Mouse (Mus musculus) liver, postnatal 0 days (tissue): ENCODE results near the gene Amph. TPM values are rescaled to one million over a fixed set of nuclear protein-coding genes. Genes with fewer than 3 reads are reported as not detected.

Experiments
- ATAC-seq: fragments of 200-750 bp; cut with Nextera tagmentation; 2 replicates; pipeline ENCODE4 v1.8.0; 2017; ENCODE audit warnings: mild to moderate bottlenecking, moderate library complexity
- DNase-seq: peaks from one replicate; pipeline ENCODE4 v3.0.0-alpha.2; 2016
- H3K27ac ChIP-seq: fragments of 300-500 bp; sonication (generic); 2 replicates; pipeline ENCODE4 v1.5.1; 2014; ENCODE audit warnings: antibody characterized with exemption, moderate library complexity, mild to moderate bottlenecking, low read depth
- H3K27me3 ChIP-seq: fragments of 300-500 bp; sonication (generic); 2 replicates; pipeline ENCODE4 v1.6.1; 2014; ENCODE audit warnings: low read length, control low read depth, mixed read lengths; ENCODE audit not compliant: insufficient read depth
- H3K36me3 ChIP-seq: fragments of 300-500 bp; sonication (generic); replicated peaks from 2 replicates; pipeline ENCODE4 v1.6.1; 2014; ENCODE audit warnings: mild to moderate bottlenecking, control low read depth, low read length, moderate library complexity, mixed read lengths; ENCODE audit not compliant: insufficient read depth
- H3K4me1 ChIP-seq: fragments of 300-500 bp; sonication (generic); 2 replicates; pipeline ENCODE4 v1.6.1; 2014; ENCODE audit warnings: antibody characterized with exemption, mild to moderate bottlenecking, control low read depth; ENCODE audit not compliant: insufficient read depth
- H3K4me2 ChIP-seq: fragments of 300-500 bp; sonication (generic); 2 replicates; pipeline ENCODE4 v1.6.1; 2014; ENCODE audit warnings: low read depth, mild to moderate bottlenecking, low read length, moderate library complexity, mixed read lengths
- H3K4me3 ChIP-seq: fragments of 300-500 bp; sonication (generic); 2 replicates; pipeline ENCODE4 v1.5.1; 2014; ENCODE audit warnings: low read depth, low read length
- H3K9ac ChIP-seq: fragments of 300-500 bp; sonication (generic); replicated peaks from 2 replicates; pipeline ENCODE4 v1.6.1; 2014; ENCODE audit warnings: mild to moderate bottlenecking, moderate library complexity
- H3K9me3 ChIP-seq: fragments of 300-500 bp; sonication (generic); 2 replicates; pipeline ENCODE4 v1.6.1; 2016; ENCODE audit warnings: mild to moderate bottlenecking, control low read depth, low read length, mixed read lengths
- CTCF ChIP-seq: sonication (generic); IDR thresholded peaks from 2 replicates; pipeline ENCODE4 v1.5.1; 2016; ENCODE audit warnings: antibody characterized with exemption, low read depth
- EP300 ChIP-seq: IDR thresholded peaks from 2 replicates; pipeline ENCODE4 v1.6.1; 2016; ENCODE audit warnings: antibody characterized with exemption, low read depth, mild to moderate bottlenecking
- WGBS: fragments of 180-500 bp; shearing (Covaris S2); extraction: QIAGEN DNeasy Blood & Tissue Kit; methylation state at CpG from one replicate; pipeline ENCODE4 v1.1.7; 2014; ENCODE audit not compliant: insufficient replicate concordance; 5-methylcytosine and 5-hydroxymethylcytosine counted together
- polyA plus RNA-seq: library from polyadenylated mRNA; unstranded; fragments of >200 nt; fragmentation: Nextera tagmentation; extraction: Ambion mirVana; gene quantifications from 2 replicates; pipeline ENCODE4 v1.2.1, GENCODE M21; 2015

The Amph gene
- polyA plus RNA-seq, 1 experiment from 2014 or later = 0.04 TPM

DNA sequence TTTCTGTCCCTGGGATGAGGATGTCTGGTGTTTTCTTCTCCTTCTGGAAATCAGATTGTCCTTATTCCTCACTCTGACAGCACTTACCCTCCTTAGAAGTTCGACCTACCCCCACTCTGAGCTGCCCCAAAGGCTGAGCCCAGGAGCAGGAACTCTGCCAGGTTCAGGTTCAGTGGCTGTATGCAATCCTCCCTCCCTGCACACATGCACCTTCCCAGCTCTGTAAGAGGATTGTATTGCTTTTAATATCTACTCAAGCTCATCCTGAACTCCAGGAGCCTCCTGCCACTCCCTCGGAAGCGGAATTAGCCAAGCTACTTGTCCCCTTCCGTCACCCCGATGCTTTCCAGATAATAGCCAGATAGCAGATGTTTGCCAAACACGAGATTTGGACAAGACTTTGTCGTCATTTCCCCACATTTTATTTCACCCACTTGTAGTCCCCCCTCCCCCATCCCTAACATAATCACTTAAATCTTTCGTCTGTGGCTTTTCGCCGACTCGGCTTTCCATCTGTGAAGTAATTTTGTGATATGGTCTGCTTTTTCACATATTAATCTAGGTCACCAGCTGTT lies 1.7 kb downstream of the Amph start:
- no peak for ATAC-seq
- 43% methylated on average over 11 of the region's 11 CpGs for WGBS

GRCm38 (mm10) chr13:18953575-18953974 lies 5.6 kb downstream of the Amph start:
- TF ChIP-seq CTCF (no peak), EP300 (no peak)
- no peak overlapping the region for H3K27ac ChIP-seq
- no peak overlapping the region for H3K9ac ChIP-seq
- no peaks in the 10 kb centered on the region for H3K9me3 ChIP-seq
- H3K4me2 ChIP-seq = no peak overlapping the region
- no peak overlapping the region for H3K4me3 ChIP-seq
- 76% methylated on average over 4 of the region's 4 CpGs for WGBS
- no peak for ATAC-seq
- H3K27me3 ChIP-seq = peaks cover 17% of the 10 kb centered on the region
- DNase-seq = no peak
- H3K4me1 ChIP-seq = peaks cover 1% of the 10 kb centered on the region; the same call in 1 of the 2 replicates
- H3K36me3 ChIP-seq = no peaks in the 10 kb centered on the region

More for the DNA sequence above, 1.7 kb downstream of the Amph start:
- Histone ChIP-seq H3K27ac (no peak overlapping the region), H3K4me1 (peaks cover 5% of the 10 kb centered on the region; the same call in 1 of the 2 replicates), H3K4me2 (no peak overlapping the region), H3K36me3 (no peaks in the 10 kb centered on the region), H3K4me3 (no peak overlapping the region), H3K9me3 (no peaks in the 10 kb centered on the region), H3K27me3 (peaks cover 32% of the 10 kb centered on the region), H3K9ac (no peak overlapping the region)
- DNase-seq = no peak
- TF ChIP-seq EP300 (no peak), CTCF (no peak)

DNA sequence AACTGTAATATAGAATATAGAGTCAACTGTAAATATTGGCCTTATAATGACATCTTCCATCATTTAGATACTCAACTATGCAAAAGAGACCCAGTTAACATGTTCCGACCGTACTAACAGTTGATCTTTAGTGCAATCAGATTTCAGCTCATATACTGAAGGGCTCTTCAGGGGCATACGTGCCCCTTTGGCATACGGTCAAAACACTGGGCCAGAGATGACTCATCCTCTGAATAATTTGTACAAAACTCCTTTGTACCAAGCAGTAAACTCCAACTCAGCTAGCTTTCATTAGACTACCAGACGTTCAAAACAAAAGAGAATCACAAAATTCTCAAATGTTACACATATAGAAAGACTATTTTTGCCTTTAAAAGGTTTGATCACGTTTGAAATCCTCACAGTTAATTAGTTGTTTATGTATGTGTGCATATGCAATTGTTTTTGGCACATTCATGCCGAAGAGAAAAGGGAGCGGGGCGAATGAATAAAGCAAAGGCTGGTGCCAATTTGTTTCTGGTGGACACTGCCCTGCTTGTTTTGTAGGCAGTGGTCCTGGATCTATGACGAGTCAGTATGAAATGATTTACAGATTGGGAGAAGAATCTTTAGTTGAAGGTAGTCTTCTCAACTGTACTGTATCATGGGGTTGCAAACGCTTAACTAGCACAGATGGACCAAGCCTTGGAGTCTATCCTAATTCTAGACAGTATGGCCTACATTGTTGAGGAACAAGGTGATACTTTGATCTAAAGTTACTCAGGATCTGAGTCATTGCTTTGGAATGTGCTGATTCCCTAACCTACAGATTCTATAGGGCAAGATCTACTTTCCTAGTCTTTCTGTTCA lies 8.3 kb downstream of the Amph start:
- H3K36me3 ChIP-seq = no peaks in the 10 kb centered on the region
- no peak overlapping the region for H3K4me2 ChIP-seq
- H3K27ac ChIP-seq = no peak overlapping the region
- no peak overlapping the region for H3K4me3 ChIP-seq
- no peak for DNase-seq
- TF ChIP-seq EP300 (no peak), CTCF (no peak)
- no peak for ATAC-seq
- no peaks in the 10 kb centered on the region for H3K9me3 ChIP-seq
- H3K27me3 ChIP-seq = no peaks in the 10 kb centered on the region
- 79% methylated on average over 11 of the region's 11 CpGs for WGBS
- no peak overlapping the region for H3K9ac ChIP-seq
- no peaks in the 10 kb centered on the region for H3K4me1 ChIP-seq

DNA sequence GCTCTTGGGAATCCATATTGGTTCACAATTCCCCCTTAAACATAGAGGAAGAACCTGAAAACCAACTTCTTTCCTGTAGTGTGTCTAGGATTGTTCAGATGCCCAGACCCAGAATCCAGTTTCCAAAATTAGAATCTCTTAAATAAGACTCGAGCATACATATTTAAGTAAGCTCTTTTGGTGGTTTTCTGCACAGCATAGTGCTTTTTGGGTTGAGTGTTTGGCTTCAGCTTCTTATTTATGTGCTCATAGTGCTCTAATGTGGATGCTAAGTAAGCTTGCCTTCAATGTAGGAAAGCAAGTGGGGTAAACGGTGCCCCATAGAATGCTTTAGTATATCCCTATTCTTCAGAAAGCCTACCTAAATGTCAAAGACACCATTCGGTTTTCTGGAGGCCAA lies 9.0 kb downstream of the Amph start:
- WGBS = 63% methylated on average over 3 of the region's 3 CpGs
- TF ChIP-seq CTCF (no peak), EP300 (no peak)
- no peak for ATAC-seq
- no peaks in the 10 kb centered on the region for H3K4me1 ChIP-seq
- DNase-seq = no peak
- no peak overlapping the region for H3K4me3 ChIP-seq
- H3K9ac ChIP-seq = no peak overlapping the region
- no peaks in the 10 kb centered on the region for H3K9me3 ChIP-seq
- H3K27me3 ChIP-seq = no peaks in the 10 kb centered on the region
- H3K4me2 ChIP-seq = no peak overlapping the region
- H3K36me3 ChIP-seq = no peaks in the 10 kb centered on the region
- no peak overlapping the region for H3K27ac ChIP-seq

DNA sequence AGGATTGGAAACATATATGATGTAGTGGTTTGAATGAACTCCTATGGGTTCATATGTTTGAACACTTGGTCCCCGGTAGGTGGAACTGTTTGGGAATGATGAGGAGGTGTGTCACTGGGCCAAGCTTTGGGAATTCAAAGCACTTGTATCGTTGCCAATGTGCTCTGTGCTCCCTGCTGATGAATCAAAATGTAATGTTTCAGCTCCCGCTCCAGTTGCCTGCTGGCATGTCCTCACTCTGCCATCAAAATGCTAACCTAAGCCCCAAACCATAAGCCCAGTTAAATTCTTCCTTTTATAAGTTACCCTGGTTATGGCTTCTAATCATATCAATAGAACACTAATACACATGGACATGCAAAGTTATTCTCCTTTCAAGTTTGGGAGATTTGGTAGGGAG lies 24.6 kb downstream of the Amph start:
- Histone ChIP-seq H3K27me3 (no peaks in the 10 kb centered on the region), H3K4me2 (no peak overlapping the region), H3K27ac (no peak overlapping the region), H3K4me1 (no peaks in the 10 kb centered on the region), H3K4me3 (no peak overlapping the region), H3K36me3 (no peaks in the 10 kb centered on the region), H3K9ac (no peak overlapping the region), H3K9me3 (no peaks in the 10 kb centered on the region)
- ATAC-seq = no peak
- DNase-seq = no peak
- no peak for TF ChIP-seq CTCF
- TF ChIP-seq EP300 = no peak
- 72% methylated on average over 3 of the region's 3 CpGs for WGBS

- Histone ChIP-seq H3K36me3 (no peaks in the 10 kb centered on the region), H3K9ac (no peak overlapping the region), H3K4me1 (no peaks in the 10 kb centered on the region), H3K9me3 (no peaks in the 10 kb centered on the region), H3K4me3 (no peak overlapping the region), H3K27me3 (no peaks in the 10 kb centered on the region), H3K4me2 (no peak overlapping the region), H3K27ac (no peak overlapping the region)
- ATAC-seq (no peak), DNase-seq (no peak)
- WGBS = 79% methylated on average over 5 of the region's 5 CpGs
- TF ChIP-seq EP300 (no peak), CTCF (no peak)
Measured at GRCm38 (mm10) chr13:18974351-18974750, 26.3 kb downstream of the Amph start.
